Mouse (Mus musculus) stomach, embryonic 15.5 days (tissue): ENCODE data around the gene Ahcyl2. TPM values are rescaled to one million over a fixed set of nuclear protein-coding genes. Genes with fewer than 3 reads are reported as not detected.

Source experiments
- polyA plus RNA-seq: library from polyadenylated mRNA; unstranded; fragments of >200 nt; fragmentation: Nextera tagmentation; extraction: Ambion mirVana; gene quantifications from 2 replicates; pipeline ENCODE4 v1.2.1, GENCODE M21; 2015

Gene Ahcyl2
- polyA plus RNA-seq, 1 experiment from 2014 or later: 30.2 TPM

Other genes with a start within 250 kb of the Ahcyl2 start
- gene Irf5, start 241.4 kb upstream of the Ahcyl2 start, polyA plus RNA-seq: 8.9 and 11.1 TPM in 2 replicates
- gene Tnpo3, start 158.1 kb upstream of the Ahcyl2 start, polyA plus RNA-seq: 76.7 and 77.0 TPM in 2 replicates
- gene Tspan33, start 73.8 kb upstream of the Ahcyl2 start, polyA plus RNA-seq: 10.2 and 19.5 TPM in 2 replicates
- 36.0 and 41.7 TPM in 2 replicates for gene Smo, start 32.5 kb upstream of the Ahcyl2 start, polyA plus RNA-seq
- gene Strip2, start 149.0 kb downstream of the Ahcyl2 start, polyA plus RNA-seq: 0.50 and 0.75 TPM in 2 replicates